Mouse (Mus musculus) layer of hippocampus, adult 11-12 months (tissue): ENCODE data around the gene Tub.

Experiments used
- DNase-seq: peaks from one replicate; pipeline ENCODE4 v3.0.0; 2022; ENCODE audit warnings: low spot score

The Tub gene

GRCm38 (mm10) chr7:108985934-108986708 is 36.0 kb downstream of the Tub start:
- no peak for DNase-seq

GRCm38 (mm10) chr7:108991207-108991606 is 41.1 kb downstream of the Tub start:
- peak; percentile 59 for DNase-seq

GRCm38 (mm10) chr7:108993230-108993629 is 43.1 kb downstream of the Tub start:
- DNase-seq, result no peak

GRCm38 (mm10) chr7:108993881-108994291 is 43.7 kb downstream of the Tub start:
- no peak for DNase-seq

GRCm38 (mm10) chr7:108996156-108996555 is 46.0 kb downstream of the Tub start:
- no peak for DNase-seq

- DNase-seq, result peak; percentile 67
Observed at GRCm38 (mm10) chr7:109000315-109000954, 50.3 kb downstream of the Tub start.

- DNase-seq, result no peak
Observed at GRCm38 (mm10) chr7:109001971-109002370, 51.8 kb downstream of the Tub start.

GRCm38 (mm10) chr7:109003653-109004052 is 53.5 kb downstream of the Tub start:
- no peak for DNase-seq

GRCm38 (mm10) chr7:109009260-109009659 is 59.1 kb downstream of the Tub start:
- no peak for DNase-seq

- DNase-seq, result no peak
Observed at GRCm38 (mm10) chr7:109010720-109011595, 60.8 kb downstream of the Tub start.

- peak; percentile 69 for DNase-seq
Observed at GRCm38 (mm10) chr7:109011596-109012180, 61.5 kb downstream of the Tub start.

- DNase-seq, result no peak
Observed at GRCm38 (mm10) chr7:109012575-109012974, 62.4 kb downstream of the Tub start.

- peak; percentile 49 for DNase-seq
Observed at GRCm38 (mm10) chr7:109012998-109013625, 63.0 kb downstream of the Tub start.

- no peak for DNase-seq
Observed at GRCm38 (mm10) chr7:109014851-109015250, 64.7 kb downstream of the Tub start.

- no peak for DNase-seq
Observed at GRCm38 (mm10) chr7:109016378-109016923, 66.3 kb downstream of the Tub start.

GRCm38 (mm10) chr7:109019243-109019642 is 69.1 kb downstream of the Tub start:
- no peak for DNase-seq

GRCm38 (mm10) chr7:109021428-109021827 is 71.3 kb downstream of the Tub start:
- peak; percentile 83 for DNase-seq

- no peak for DNase-seq
Observed at GRCm38 (mm10) chr7:109025743-109026142, 75.6 kb downstream of the Tub start.

GRCm38 (mm10) chr7:109026976-109027375 is 76.8 kb downstream of the Tub start:
- DNase-seq, result no peak

- no peak for DNase-seq
Observed at GRCm38 (mm10) chr7:109027721-109028120, 77.6 kb downstream of the Tub start.

- DNase-seq, result peak; percentile 79
Observed at GRCm38 (mm10) chr7:109028204-109028603, 78.1 kb downstream of the Tub start.
